Mouse (Mus musculus) heart, postnatal 0 days (tissue): Measurements from ENCODE around the gene Cdc42bpb.

Source experiments
- CTCF ChIP-seq: IDR thresholded peaks from 2 replicates; pipeline ENCODE4 v1.5.1; 2016; ENCODE audit warnings: antibody characterized with exemption, control low read depth, low read depth
- EP300 ChIP-seq: IDR thresholded peaks from 2 replicates; pipeline ENCODE4 v1.6.1; 2016; ENCODE audit warnings: antibody characterized with exemption, low read depth

DNA sequence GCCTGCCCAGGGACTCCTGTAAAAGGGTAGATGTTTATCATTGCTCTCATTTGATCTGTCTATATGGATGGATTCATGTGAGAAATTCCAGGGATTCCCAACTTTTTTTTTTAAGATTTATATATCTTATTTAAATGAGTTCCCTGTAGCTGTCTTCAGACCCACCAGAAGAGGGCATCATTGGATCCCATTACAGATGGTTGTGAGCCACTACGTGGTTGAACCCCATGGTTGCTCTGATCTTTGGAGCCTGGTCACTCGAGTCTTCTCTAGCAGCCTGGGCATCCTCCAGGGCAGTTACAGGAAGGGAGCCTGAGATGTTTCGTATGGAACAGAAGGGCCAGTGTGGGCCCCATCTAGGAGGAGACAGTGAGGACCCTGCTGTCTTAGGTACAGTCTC lies 128.4 kb downstream of the Cdc42bpb start:
- no peak for TF ChIP-seq CTCF
- no peak for TF ChIP-seq EP300
